Mouse (Mus musculus) cerebellum, postnatal 10 days (tissue): ENCODE measurements around the gene Olfr667.
"Not testable (repeated sequence)": the region's sequence is repeated elsewhere in the genome, so short reads cannot be mapped to it uniquely, and the experiment has no call there.

Experiments
- DNase-seq, 2 experiments: peaks; one replicate each; pipeline ENCODE4 v3.0.0; 2021; ENCODE audit warnings: mixed read lengths in 2 of 2

The Olfr667 gene

GRCm38 (mm10) chr7:104921382-104921781, at the start of gene Olfr667:
Gene Olfr667, minus strand, starts transcription at chr7:104921482.
- no peak for DNase-seq

- no peak for DNase-seq
These were observed 41.2 kb upstream of the Olfr667 start, which contains the start of gene Olfr670 for GRCm38 (mm10) chr7:104962520-104962919. Gene Olfr670, minus strand, starts transcription at chr7:104962620.

DNA sequence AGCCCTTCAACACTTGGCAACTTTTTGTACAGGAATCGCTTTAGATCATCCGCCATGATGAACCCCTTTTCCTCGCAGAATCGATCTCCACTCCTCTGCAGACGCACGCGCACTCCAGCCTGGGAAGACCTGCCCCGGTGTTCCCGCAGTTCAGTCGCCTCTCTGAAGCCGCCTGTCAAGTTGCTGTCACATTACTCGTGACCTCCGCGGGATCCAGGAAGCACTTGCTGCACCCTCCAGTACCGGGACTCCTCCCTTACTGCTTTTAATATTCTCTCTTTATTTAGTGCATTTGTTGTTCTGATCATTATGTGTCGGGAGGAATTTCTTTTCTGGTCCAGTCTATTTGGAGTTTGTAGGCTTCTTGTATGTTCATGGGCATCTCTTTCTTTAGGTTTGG, 29.0 kb upstream of the Olfr667 start:
- not testable (repeated sequence) for DNase-seq

DNA sequence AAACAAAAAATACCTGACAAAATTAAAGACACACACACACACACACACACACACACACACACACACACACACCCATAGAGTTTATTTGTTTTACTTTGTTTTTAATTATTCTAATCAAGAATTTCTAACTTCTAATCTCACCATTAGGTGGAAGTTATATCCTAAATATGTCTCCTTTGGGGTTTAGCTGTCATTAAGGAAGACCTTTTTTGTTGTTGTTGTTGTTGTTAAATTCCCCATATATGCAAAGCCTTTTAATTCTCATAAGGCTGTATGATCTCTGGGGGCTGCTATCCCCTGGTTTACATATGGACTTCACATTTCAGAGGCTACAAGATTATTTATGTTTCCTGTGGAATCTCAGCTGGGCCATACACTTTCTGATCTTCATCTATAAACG, 12.7 kb upstream of the Olfr667 start, which contains the start of gene Olfr669:
Gene Olfr669 (plus strand): TSS at position 301 of the 400 bp plus-strand sequence.
- DNase-seq: no peak

GRCm38 (mm10) chr7:104927957-104928356, 6.7 kb upstream of the Olfr667 start, which contains the start of gene Olfr668:
Gene Olfr668, minus strand, starts transcription at chr7:104928057.
- no peak for DNase-seq

GRCm38 (mm10) chr7:104895852-104896251, 25.4 kb downstream of the Olfr667 start, which contains the start of gene Olfr666:
Gene Olfr666, minus strand, starts transcription at chr7:104895952.
- no peak for DNase-seq

- no peak for DNase-seq
These were observed 43.6 kb downstream of the Olfr667 start, which contains the start of gene Olfr665 for GRCm38 (mm10) chr7:104877731-104878130. Gene Olfr665, plus strand, starts transcription at chr7:104878031.
